In genomic region chr5:29470271-29470670, GRCm38 (mm10) we compare ENCODE assay signal across 37 mouse cellular contexts. TPM values are rescaled to one million over a fixed set of nuclear protein-coding genes. Genes with fewer than 3 reads are reported as not detected.
"Had no signal": no experiment of that assay in that cellular context is flagged by ENCODE, and none has a peak within 500 bp of the region (broad histone marks: within the 10 kb centered on the region; RNA-seq: fewer than 3 reads in every experiment).

No protein-coding gene starts in this region.

- H3K9me3 ChIP-seq: embryonic facial prominence, embryonic 12.5 days; embryonic facial prominence, embryonic 13.5 days; embryonic facial prominence, embryonic 15.5 days; forebrain, embryonic 10.5 days; forebrain, embryonic 12.5 days; forebrain, embryonic 13.5 days; forebrain, embryonic 15.5 days had no signal

- DNase-seq: cerebellum, adult 18-20 months; cerebellum, adult 2 months; cerebellum, adult 8-10 months; cerebellum, adult 9-10 months; cerebellum, adult 9-11 months; cerebellum, postnatal 14 days; cerebellum, postnatal 25 days; cerebellum, postnatal 36 days; gastrocnemius, adult 2 months; gastrocnemius, postnatal 10 days; gastrocnemius, postnatal 14 days; gastrocnemius, postnatal 25 days; gastrocnemius, postnatal 36 days; heart, adult 11 months; heart, adult 18-20 months; heart, adult 2 months had no signal

- H3K36me3 ChIP-seq: embryonic facial prominence, embryonic 12.5 days; embryonic facial prominence, embryonic 13.5 days; embryonic facial prominence, embryonic 15.5 days; forebrain, embryonic 10.5 days; forebrain, embryonic 12.5 days; forebrain, embryonic 15.5 days had no signal

- ATAC-seq: forebrain, embryonic 13.5 days; forebrain, embryonic 14.5 days; forebrain, embryonic 15.5 days; forebrain, embryonic 16.5 days; forebrain, postnatal 0 days had no signal

- H3K9ac ChIP-seq: embryonic facial prominence, embryonic 12.5 days; embryonic facial prominence, embryonic 13.5 days; embryonic facial prominence, embryonic 15.5 days; forebrain, embryonic 12.5 days; forebrain, embryonic 13.5 days; forebrain, embryonic 15.5 days; forebrain, postnatal 0 days had no signal

- H3K27ac ChIP-seq: embryonic facial prominence, embryonic 12.5 days; embryonic facial prominence, embryonic 13.5 days; embryonic facial prominence, embryonic 15.5 days; forebrain, embryonic 10.5 days; forebrain, embryonic 12.5 days; forebrain, embryonic 13.5 days; forebrain, embryonic 15.5 days; gastrocnemius, adult 2 months; heart, adult 2 months had no signal

- H3K4me3 ChIP-seq: embryonic facial prominence, embryonic 12.5 days; embryonic facial prominence, embryonic 13.5 days; embryonic facial prominence, embryonic 15.5 days; erythroblast, embryonic 14.5 days; forebrain, embryonic 10.5 days; forebrain, embryonic 12.5 days; forebrain, embryonic 13.5 days; forebrain, embryonic 15.5 days; gastrocnemius, adult 2 months; heart, adult 2 months had no signal

- H3K4me2 ChIP-seq: embryonic facial prominence, embryonic 12.5 days; embryonic facial prominence, embryonic 13.5 days; embryonic facial prominence, embryonic 15.5 days; forebrain, embryonic 12.5 days; forebrain, embryonic 13.5 days; forebrain, embryonic 15.5 days had no signal

RNA-seq across cellular contexts. Expression of gene Mnx1, which starts 8.0 kb away (rescaled TPM):
- total RNA-seq: common myeloid progenitor, adult 5-6 weeks; forebrain, postnatal 0 days; gastrocnemius, adult 18-20 months; gastrocnemius, adult 2 months; gastrocnemius, adult 8-10 months; gastrocnemius, postnatal 10 days; gastrocnemius, postnatal 14 days; gastrocnemius, postnatal 25 days; gastrocnemius, postnatal 36 days; gastrocnemius, postnatal 4 days; granulocyte monocyte progenitor cell, adult 5-6 weeks; heart, adult 18-20 months; heart, adult 2 months; heart, adult 8-10 months had no signal
- polyA plus RNA-seq: cerebellum, adult 2 months; cortical plate, adult 2 months; embryonic facial prominence, embryonic 12.5 days; embryonic facial prominence, embryonic 13.5 days; erythroblast, embryonic 14.5 days; forebrain, embryonic 10.5 days; forebrain, embryonic 11.5 days; forebrain, embryonic 13.5 days; forebrain, embryonic 14.5 days; forebrain, embryonic 15.5 days; forebrain, embryonic 16.5 days; forebrain, postnatal 0 days; frontal cortex, adult 2 months; gonadal fat pad, adult 2 months; heart, adult 2 months had no signal
